Mouse (Mus musculus) erythroid progenitor cell, adult 5-6 weeks (primary cell): ENCODE measurements around the gene Cabcoco1. TPM values are rescaled to one million over a fixed set of nuclear protein-coding genes. Genes with fewer than 3 reads are reported as not detected.

ENCODE experiments used
- ATAC-seq: replicated peaks from 2 replicates; pipeline ENCODE4 v1.8.0; 2016; ENCODE audit warnings: moderate number of reproducible peaks, mild to moderate bottlenecking, moderate TSS enrichment, inconsistent platforms; ENCODE audit not compliant: poor library complexity, low FRiP score, severe bottlenecking
- total RNA-seq, 2 experiments: library from RNA; stranded (forward) in 1 of 2; stranded (reverse) in 1 of 2; fragments of 150-400 nt in 1 of 2; fragments of 186-747, 209-891 nt in 1 of 2; gene quantifications; 2 replicates each; pipeline versions ENCODE4 v1.2.3 to v1.2.4; 2015 to 2017; ENCODE audit warnings: low replicate concordance in 2 of 2

The Cabcoco1 gene
- total RNA-seq, 2 experiments from 2014 or later = not detected

- ATAC-seq = no peak
Measured at GRCm38 (mm10) chr10:68443132-68443531, 98.6 kb downstream of the Cabcoco1 start.

- no peak for ATAC-seq
Measured at GRCm38 (mm10) chr10:68442713-68443112, 99.0 kb downstream of the Cabcoco1 start.

- ATAC-seq = no peak
Measured at GRCm38 (mm10) chr10:68441931-68442662, 99.6 kb downstream of the Cabcoco1 start.

- ATAC-seq = no peak
Measured at GRCm38 (mm10) chr10:68440515-68440914, 101.2 kb downstream of the Cabcoco1 start.

GRCm38 (mm10) chr10:68435754-68436153, 105.9 kb downstream of the Cabcoco1 start:
- ATAC-seq = no peak

- no peak for ATAC-seq
Measured at GRCm38 (mm10) chr10:68435001-68435560, 106.6 kb downstream of the Cabcoco1 start.

GRCm38 (mm10) chr10:68434045-68434639, 107.6 kb downstream of the Cabcoco1 start:
- no peak for ATAC-seq

GRCm38 (mm10) chr10:68431346-68431745, 110.3 kb downstream of the Cabcoco1 start:
- no peak for ATAC-seq

GRCm38 (mm10) chr10:68430929-68431328, 110.8 kb downstream of the Cabcoco1 start:
- no peak for ATAC-seq

GRCm38 (mm10) chr10:68420393-68420920, 121.2 kb downstream of the Cabcoco1 start:
- ATAC-seq = no peak

- no peak for ATAC-seq
Measured at GRCm38 (mm10) chr10:68419893-68420292, 121.8 kb downstream of the Cabcoco1 start.

- ATAC-seq = no peak
Measured at GRCm38 (mm10) chr10:68417074-68417790, 124.5 kb downstream of the Cabcoco1 start.

GRCm38 (mm10) chr10:68405936-68406335, 135.8 kb downstream of the Cabcoco1 start:
- ATAC-seq = no peak

- no peak for ATAC-seq
Measured at GRCm38 (mm10) chr10:68396786-68397185, 144.9 kb downstream of the Cabcoco1 start.

- ATAC-seq = no peak
Measured at GRCm38 (mm10) chr10:68396083-68396482, 145.6 kb downstream of the Cabcoco1 start.

GRCm38 (mm10) chr10:68391640-68392039, 150.1 kb downstream of the Cabcoco1 start:
- ATAC-seq = no peak

- no peak for ATAC-seq
Measured at GRCm38 (mm10) chr10:68388802-68389201, 152.9 kb downstream of the Cabcoco1 start.

- no peak for ATAC-seq
Measured at GRCm38 (mm10) chr10:68388138-68388537, 153.6 kb downstream of the Cabcoco1 start.
